ENCODE assay signal across 9 mouse cellular contexts in genomic region chr3:68794380-68795014, GRCm38 (mm10).
A peak's percentile ranks its signal among the peaks of the same experiment; 100 is the strongest.
DNase-seq lines count a peak whose midpoint lies in the region; ATAC-seq lines count a peak whose summit lies in the region.
"Had no signal": no experiment of that assay in that cellular context is flagged by ENCODE, and none has a peak within 500 bp of the region (broad histone marks: within the 10 kb centered on the region; RNA-seq: fewer than 3 reads in every experiment).

No protein-coding gene starts in this region.

- no peaks in the 10 kb centered on the region for H3K36me3 ChIP-seq in midbrain, embryonic 14.5 days (ENCODE audit: control insufficient read depth, insufficient read depth, low read length)

- H3K9me3 ChIP-seq in midbrain, embryonic 14.5 days (ENCODE audit: control insufficient read depth, low read length) = no peaks in the 10 kb centered on the region

- no peak overlapping the region for H3K4me3 ChIP-seq in midbrain, embryonic 14.5 days (replicated peaks; ENCODE audit: low read depth, low read length)
- H3K4me3 ChIP-seq: left cerebral cortex, adult 2 months had no signal

- 46% methylated on average over 4 of the region's 4 CpGs for WGBS in midbrain, embryonic 14.5 days

- peaks cover 7% of the 10 kb centered on the region for H3K4me1 ChIP-seq in midbrain, embryonic 14.5 days (ENCODE audit: control insufficient read depth, insufficient read depth, low read length)

- no peak overlapping the region for H3K4me2 ChIP-seq in midbrain, embryonic 14.5 days (ENCODE audit: low read length)

- intact Hi-C loops in left cerebral cortex, postnatal 14 days (cut with DNase I) = loop anchor here (5.0 kb wide), 1 partner anchor 158 kb away; no protein-coding TSS in a partner anchor
- intact Hi-C loops in gastrocnemius, postnatal 36 days (cut with DNase I) = no loop called here

- H3K9ac ChIP-seq in midbrain, embryonic 14.5 days (replicated peaks; ENCODE audit: low read length) = no peak overlapping the region

- DNase-seq in left cerebral cortex, postnatal 14 days (ENCODE audit: low spot score in 2 of 2) = peak; percentile 8 to 11
- no peak for DNase-seq in left cerebral cortex, adult 18-20 months (ENCODE audit: low spot score in 2 of 2)
- peak; percentile 1 for DNase-seq in Muller cell, postnatal 12 days (ENCODE audit: inconsistent ontology term)
- DNase-seq in midbrain, embryonic 14.5 days = peak; percentile 48
- DNase-seq in adrenal gland, adult 8-10 months = no peak
- no peak for DNase-seq in natural killer cell, adult 2 months (ENCODE audit: low spot score in 2 of 2)
- no peak for DNase-seq in gastrocnemius, postnatal 36 days

- H3K27ac ChIP-seq in midbrain, embryonic 14.5 days (replicated peaks; ENCODE audit: low read depth, low read length) = peak overlapping the region; percentile 68
- H3K27ac ChIP-seq: left cerebral cortex, adult 2 months had no signal

- no peaks in the 10 kb centered on the region for H3K27me3 ChIP-seq in midbrain, embryonic 14.5 days (ENCODE audit: control insufficient read depth, insufficient read depth, low read length)

- peak; percentile 90 for ATAC-seq in granulocyte monocyte progenitor cell, adult 5-6 weeks (replicated peaks; ENCODE audit: poor library complexity, severe bottlenecking)
- no peak for ATAC-seq in midbrain, embryonic 14.5 days (ENCODE audit: low FRiP score, low TSS enrichment)

Comparison
In these comparisons a context has a peak if more than half of its experiments do, and no peak if none do; other contexts are left out.
1. DNase-seq: peak in left cerebral cortex, postnatal 14 days (2 of 2), Muller cell, postnatal 12 days (single experiment) and midbrain, embryonic 14.5 days (single experiment); none in left cerebral cortex, adult 18-20 months (0 of 2), adrenal gland, adult 8-10 months (single experiment), natural killer cell, adult 2 months (0 of 2) and gastrocnemius, postnatal 36 days (0 of 2).